Mouse (Mus musculus): ENCODE measurements around the gene Rbp4.

Gene Rbp4

GRCm38 (mm10) chr19:38125219-38125610 is at the start of gene Rbp4:
Rbp4 (minus strand) TSS chr19:38125281.
- DNase-seq (ENCODE audit: low read depth, low spot score), result no peak

- DNase-seq (ENCODE audit: low read depth, low spot score), result no peak
Observed at GRCm38 (mm10) chr19:38164633-38165032, 39.6 kb upstream of the Rbp4 start.

GRCm38 (mm10) chr19:38161648-38162354 is 36.7 kb upstream of the Rbp4 start:
- no peak for DNase-seq (ENCODE audit: low read depth, low spot score)

- no peak for DNase-seq (ENCODE audit: low read depth, low spot score)
Observed at GRCm38 (mm10) chr19:38156243-38156642, 31.2 kb upstream of the Rbp4 start.

- DNase-seq (ENCODE audit: low read depth, low spot score), result no peak
Observed at GRCm38 (mm10) chr19:38143540-38144271, 18.6 kb upstream of the Rbp4 start.

- DNase-seq (ENCODE audit: low read depth, low spot score), result no peak
Observed at GRCm38 (mm10) chr19:38134806-38135205, 9.7 kb upstream of the Rbp4 start.

GRCm38 (mm10) chr19:38133986-38134385 is 8.9 kb upstream of the Rbp4 start:
- DNase-seq (ENCODE audit: low read depth, low spot score), result no peak

GRCm38 (mm10) chr19:38132481-38132880 is 7.4 kb upstream of the Rbp4 start, which contains the start of gene Pde6c:
Pde6c (plus strand) TSS chr19:38132781.
- no peak for DNase-seq (ENCODE audit: low read depth, low spot score)

GRCm38 (mm10) chr19:38126656-38127055 is 1.6 kb upstream of the Rbp4 start:
- no peak for DNase-seq (ENCODE audit: low read depth, low spot score)

GRCm38 (mm10) chr19:38124401-38125218 is 471 bp downstream of the Rbp4 start:
- DNase-seq (ENCODE audit: low read depth, low spot score), result no peak

GRCm38 (mm10) chr19:38123921-38124320 is 1.2 kb downstream of the Rbp4 start:
- no peak for DNase-seq (ENCODE audit: low read depth, low spot score)

- no peak for DNase-seq (ENCODE audit: low read depth, low spot score)
Observed at GRCm38 (mm10) chr19:38120123-38120760, 4.8 kb downstream of the Rbp4 start.

GRCm38 (mm10) chr19:38114834-38115491 is 10.1 kb downstream of the Rbp4 start:
- no peak for DNase-seq (ENCODE audit: low read depth, low spot score)

- DNase-seq (ENCODE audit: low read depth, low spot score), result no peak
Observed at GRCm38 (mm10) chr19:38112575-38112974, 12.5 kb downstream of the Rbp4 start.

- no peak for DNase-seq (ENCODE audit: low read depth, low spot score)
Observed at GRCm38 (mm10) chr19:38111056-38111455, 14.0 kb downstream of the Rbp4 start.

- no peak for DNase-seq (ENCODE audit: low read depth, low spot score)
Observed at GRCm38 (mm10) chr19:38109506-38110242, 15.4 kb downstream of the Rbp4 start.

GRCm38 (mm10) chr19:38107871-38108270 is 17.2 kb downstream of the Rbp4 start:
- no peak for DNase-seq (ENCODE audit: low read depth, low spot score)

- DNase-seq (ENCODE audit: low read depth, low spot score), result no peak
Observed at GRCm38 (mm10) chr19:38096858-38097758, 28.0 kb downstream of the Rbp4 start, which contains the start of gene Ffar4. Ffar4 (plus strand) TSS chr19:38097071.

GRCm38 (mm10) chr19:38096231-38096630 is 28.9 kb downstream of the Rbp4 start:
- DNase-seq (ENCODE audit: low read depth, low spot score), result no peak

All from brain, embryonic 18.5 days (tissue).